Mouse (Mus musculus): ENCODE data around the gene Ppp1r10. TPM values are rescaled to one million over a fixed set of nuclear protein-coding genes. Genes with fewer than 3 reads are reported as not detected.
"Not testable (repeated sequence)": the region's sequence is repeated elsewhere in the genome, so short reads cannot be mapped to it uniquely, and the experiment has no call there.

Ppp1r10 gene
- polyA plus RNA-seq, 1 experiment from 2014 or later: 47.1 TPM

GRCm38 (mm10) chr17:35920862-35921562, 4.8 kb downstream of the Ppp1r10 start:
- no peak for ATAC-seq (replicated peaks)
- Histone ChIP-seq H3K4me3 (no peak overlapping the region), H3K9ac (no peak overlapping the region), H3K4me2 (peak overlapping the region; percentile 75; the same call in 1 of the 2 replicates), H3K4me1 (peaks cover 39% of the 10 kb centered on the region), H3K9me3 (no peaks in the 10 kb centered on the region), H3K27ac (peak overlapping the region; percentile 96), H3K36me3 (replicated peaks) (peaks cover 21% of the 10 kb centered on the region), H3K27me3 (replicated peaks) (no peaks in the 10 kb centered on the region)
- WGBS: 70% methylated on average over 5 of the region's 5 CpGs

- Histone ChIP-seq H3K36me3 (replicated peaks) (peaks cover 28% of the 10 kb centered on the region), H3K27ac (peak overlapping the region; percentile 96), H3K4me1 (peaks cover 39% of the 10 kb centered on the region), H3K4me2 (0 out of 2 replicates have a peak overlapping the region, but pooled peaks have one; percentile 5), H3K9ac (no peak overlapping the region), H3K4me3 (no peak overlapping the region), H3K9me3 (no peaks in the 10 kb centered on the region), H3K27me3 (replicated peaks) (no peaks in the 10 kb centered on the region)
- ATAC-seq (replicated peaks): no peak
- WGBS: 84% methylated on average over 4 of the region's 4 CpGs
Observed at GRCm38 (mm10) chr17:35921710-35922109, 5.5 kb downstream of the Ppp1r10 start.

GRCm38 (mm10) chr17:35922566-35922965, 6.3 kb downstream of the Ppp1r10 start:
- Histone ChIP-seq H3K36me3 (replicated peaks) (peaks cover 34% of the 10 kb centered on the region), H3K27ac (no peak overlapping the region), H3K4me2 (no peak overlapping the region), H3K9ac (no peak overlapping the region), H3K4me3 (no peak overlapping the region), H3K27me3 (replicated peaks) (no peaks in the 10 kb centered on the region), H3K9me3 (no peaks in the 10 kb centered on the region), H3K4me1 (peaks cover 39% of the 10 kb centered on the region)
- ATAC-seq (replicated peaks): no peak
- WGBS: 87% methylated on average over 3 of the region's 3 CpGs

GRCm38 (mm10) chr17:35923281-35923680, 7.0 kb downstream of the Ppp1r10 start:
- Histone ChIP-seq H3K36me3 (replicated peaks) (peaks cover 41% of the 10 kb centered on the region), H3K4me3 (no peak overlapping the region), H3K27me3 (replicated peaks) (no peaks in the 10 kb centered on the region), H3K4me1 (peaks cover 39% of the 10 kb centered on the region), H3K9me3 (no peaks in the 10 kb centered on the region), H3K27ac (no peak overlapping the region), H3K4me2 (no peak overlapping the region), H3K9ac (no peak overlapping the region)
- no peak for ATAC-seq (replicated peaks)
- WGBS: 93% methylated on average over 4 of the region's 4 CpGs

- H3K36me3 ChIP-seq (replicated peaks): peaks cover 67% of the 10 kb centered on the region
- H3K9ac ChIP-seq: no peak overlapping the region
- H3K4me2 ChIP-seq: no peak overlapping the region
- H3K27ac ChIP-seq: no peak overlapping the region
- no peak overlapping the region for H3K4me3 ChIP-seq
- peaks cover 5% of the 10 kb centered on the region; the same call in 1 of the 2 replicates for H3K4me1 ChIP-seq
- no peaks in the 10 kb centered on the region for H3K27me3 ChIP-seq (replicated peaks)
- 78% methylated on average over 1 of the region's 1 CpGs for WGBS
- no peaks in the 10 kb centered on the region for H3K9me3 ChIP-seq
- ATAC-seq (replicated peaks): no peak
Observed at GRCm38 (mm10) chr17:35927471-35927870, 11.2 kb downstream of the Ppp1r10 start.

- Histone ChIP-seq H3K9ac (no peak overlapping the region), H3K4me2 (no peak overlapping the region), H3K27me3 (replicated peaks) (no peaks in the 10 kb centered on the region), H3K4me3 (no peak overlapping the region), H3K4me1 (no peaks in the 10 kb centered on the region), H3K9me3 (no peaks in the 10 kb centered on the region), H3K36me3 (replicated peaks) (peaks cover 60% of the 10 kb centered on the region), H3K27ac (no peak overlapping the region)
- 96% methylated on average over 2 of the region's 2 CpGs for WGBS
- ATAC-seq (replicated peaks): no peak
Observed at GRCm38 (mm10) chr17:35929534-35929933, 13.3 kb downstream of the Ppp1r10 start.

GRCm38 (mm10) chr17:35930627-35931026, 14.4 kb downstream of the Ppp1r10 start:
- Histone ChIP-seq H3K9ac (no peak overlapping the region), H3K4me1 (no peaks in the 10 kb centered on the region), H3K27me3 (replicated peaks) (no peaks in the 10 kb centered on the region), H3K36me3 (replicated peaks) (peaks cover 52% of the 10 kb centered on the region), H3K27ac (no peak overlapping the region), H3K9me3 (no peaks in the 10 kb centered on the region), H3K4me3 (no peak overlapping the region), H3K4me2 (no peak overlapping the region)
- WGBS: 98% methylated on average over 12 of the region's 12 CpGs
- peak; percentile 32; the same call in 1 of the 2 replicates for ATAC-seq (replicated peaks)

- no peak overlapping the region for H3K9ac ChIP-seq
- H3K4me3 ChIP-seq: no peak overlapping the region
- H3K9me3 ChIP-seq: no peaks in the 10 kb centered on the region
- H3K4me1 ChIP-seq: no peaks in the 10 kb centered on the region
- ATAC-seq (replicated peaks): no peak
- no peak overlapping the region for H3K4me2 ChIP-seq
- WGBS: 87% methylated on average over 4 of the region's 4 CpGs
- no peak overlapping the region for H3K27ac ChIP-seq
- peaks cover 35% of the 10 kb centered on the region for H3K36me3 ChIP-seq (replicated peaks)
- H3K27me3 ChIP-seq (replicated peaks): no peaks in the 10 kb centered on the region
Observed at GRCm38 (mm10) chr17:35932608-35933007, 16.4 kb downstream of the Ppp1r10 start.

- H3K4me3 ChIP-seq; H3K4me2 ChIP-seq; H3K9ac ChIP-seq; ATAC-seq (replicated peaks); H3K4me1 ChIP-seq; H3K27me3 ChIP-seq (replicated peaks); H3K9me3 ChIP-seq; H3K36me3 ChIP-seq (replicated peaks); H3K27ac ChIP-seq: not testable (repeated sequence)
- 89% methylated on average over 14 of the region's 14 CpGs for WGBS
Observed at GRCm38 (mm10) chr17:35935763-35936162, 19.5 kb downstream of the Ppp1r10 start.

- ATAC-seq (replicated peaks): peak; percentile 73; the same call in 1 of the 2 replicates
- no peaks in the 10 kb centered on the region for H3K4me1 ChIP-seq
- no peaks in the 10 kb centered on the region for H3K27me3 ChIP-seq (replicated peaks)
- no peak overlapping the region for H3K4me2 ChIP-seq
- no peak overlapping the region for H3K27ac ChIP-seq
- 34% methylated on average over 2 of the region's 2 CpGs for WGBS
- no peak overlapping the region for H3K4me3 ChIP-seq
- H3K9me3 ChIP-seq: no peaks in the 10 kb centered on the region
- no peaks in the 10 kb centered on the region for H3K36me3 ChIP-seq (replicated peaks)
- H3K9ac ChIP-seq: no peak overlapping the region
Observed at GRCm38 (mm10) chr17:35937700-35938348, 21.6 kb downstream of the Ppp1r10 start.

- H3K4me2 ChIP-seq: no peak overlapping the region
- no peak for ATAC-seq (replicated peaks)
- no peak overlapping the region for H3K9ac ChIP-seq
- 54% methylated on average over 2 of the region's 2 CpGs for WGBS
- H3K27ac ChIP-seq: no peak overlapping the region
- H3K36me3 ChIP-seq (replicated peaks): no peaks in the 10 kb centered on the region
- H3K4me1 ChIP-seq: no peaks in the 10 kb centered on the region
- no peaks in the 10 kb centered on the region for H3K27me3 ChIP-seq (replicated peaks)
- H3K4me3 ChIP-seq: no peak overlapping the region
- no peaks in the 10 kb centered on the region for H3K9me3 ChIP-seq
Observed at GRCm38 (mm10) chr17:35939108-35939507, 22.9 kb downstream of the Ppp1r10 start.

GRCm38 (mm10) chr17:35939941-35940340, 23.7 kb downstream of the Ppp1r10 start:
- Histone ChIP-seq H3K9me3 (no peaks in the 10 kb centered on the region), H3K27ac (no peak overlapping the region), H3K9ac (no peak overlapping the region), H3K4me3 (no peak overlapping the region), H3K4me2 (no peak overlapping the region), H3K4me1 (no peaks in the 10 kb centered on the region), H3K27me3 (replicated peaks) (no peaks in the 10 kb centered on the region), H3K36me3 (replicated peaks) (no peaks in the 10 kb centered on the region)
- WGBS: 60% methylated on average over 1 of the region's 1 CpGs
- no peak for ATAC-seq (replicated peaks)

GRCm38 (mm10) chr17:35950946-35951345, 34.7 kb downstream of the Ppp1r10 start:
- ATAC-seq (replicated peaks); H3K36me3 ChIP-seq (replicated peaks); H3K4me3 ChIP-seq; H3K27me3 ChIP-seq (replicated peaks); H3K4me1 ChIP-seq; H3K9ac ChIP-seq; H3K9me3 ChIP-seq; H3K4me2 ChIP-seq; H3K27ac ChIP-seq: not testable (repeated sequence)

All from midbrain, embryonic 15.5 days (tissue).